Mouse (Mus musculus) ES-Bruce4 (cell line): Measurements from ENCODE around the gene Zcchc17. TPM values are rescaled to one million over a fixed set of nuclear protein-coding genes. Genes with fewer than 3 reads are reported as not detected.

Experiments used
- H3K27ac ChIP-seq: 2 replicates; pipeline ENCODE4 v1.5.1; 2012; ENCODE audit warnings: low read length, inconsistent platforms; ENCODE audit not compliant: insufficient read depth
- H3K27me3 ChIP-seq: 2 replicates; pipeline ENCODE4 v1.6.1; 2012; ENCODE audit warnings: mild to moderate bottlenecking, low read length, inconsistent platforms; ENCODE audit not compliant: control insufficient read depth, poor library complexity, insufficient read depth, severe bottlenecking
- H3K36me3 ChIP-seq: 2 replicates; pipeline ENCODE4 v1.6.1; 2012; ENCODE audit warnings: inconsistent platforms, mild to moderate bottlenecking, low read length, moderate library complexity; ENCODE audit not compliant: control insufficient read depth, poor library complexity, insufficient read depth, severe bottlenecking
- H3K4me1 ChIP-seq: one replicate; pipeline ENCODE4 v1.8.1; 2011; ENCODE audit warnings: low read length; ENCODE audit not compliant: control insufficient read depth, insufficient read depth
- H3K4me3 ChIP-seq: 2 replicates; pipeline ENCODE4 v1.5.1; 2011; ENCODE audit warnings: low read depth, mild to moderate bottlenecking, low read length
- H3K9ac ChIP-seq: 2 replicates; pipeline ENCODE4 v1.6.1; 2012; ENCODE audit warnings: low read depth, mild to moderate bottlenecking, inconsistent platforms; ENCODE audit not compliant: poor library complexity, severe bottlenecking
- H3K9me3 ChIP-seq: replicated peaks from 2 replicates; pipeline ENCODE4 v1.6.1; 2012; ENCODE audit warnings: mild to moderate bottlenecking, low read length, inconsistent platforms; ENCODE audit not compliant: control insufficient read depth, poor library complexity, insufficient read depth, severe bottlenecking
- CTCF ChIP-seq: IDR thresholded peaks from one replicate; pipeline ENCODE4 v1.8.1; 2011; ENCODE audit warnings: low read depth, low read length
- EP300 ChIP-seq: IDR thresholded peaks from 2 replicates; pipeline ENCODE4 v1.6.1; 2011; ENCODE audit warnings: low read depth, low read length; ENCODE audit not compliant: insufficient read depth
- POLR2A ChIP-seq: IDR thresholded peaks from one replicate; pipeline ENCODE4 v1.8.1; 2011; ENCODE audit warnings: low read length; ENCODE audit not compliant: insufficient read depth
- polyA plus RNA-seq: library from polyadenylated mRNA; stranded (reverse); fragments of >200 nt; gene quantifications from 2 replicates; pipeline ENCODE4 v1.2.4, GENCODE M21; 2011; ENCODE audit warnings: low read depth; ENCODE audit not compliant: missing spikeins, insufficient read depth, insufficient read length

The Zcchc17 gene
- polyA plus RNA-seq, 1 experiment = 25.1 TPM

DNA sequence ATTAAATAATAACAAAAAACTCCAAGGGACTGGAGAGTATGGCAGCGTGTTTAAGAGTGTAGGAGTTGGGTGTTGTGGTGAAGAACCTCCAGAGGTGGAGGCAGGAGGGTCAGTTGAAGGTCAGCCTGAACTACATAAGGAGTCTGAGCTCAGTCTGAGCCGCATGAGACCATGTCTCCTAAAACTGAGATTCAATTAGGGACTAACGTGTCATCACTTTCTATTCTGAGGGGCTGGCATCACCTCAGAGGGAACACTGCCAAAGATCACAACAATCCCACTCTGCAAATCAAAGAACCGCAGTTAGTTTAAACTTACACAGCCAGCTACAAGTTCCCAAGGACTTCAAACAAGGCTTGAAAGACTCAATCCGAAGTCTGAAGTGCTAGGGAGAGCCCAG is 36.1 kb downstream of the Zcchc17 start:
- Histone ChIP-seq H3K27ac (no peak overlapping the region), H3K4me1 (no peaks in the 10 kb centered on the region), H3K36me3 (peaks cover 14% of the 10 kb centered on the region; the same call in 1 of the 2 replicates), H3K9ac (no peak overlapping the region), H3K27me3 (no peaks in the 10 kb centered on the region), H3K4me3 (no peak overlapping the region), H3K9me3 (no peaks in the 10 kb centered on the region)
- TF ChIP-seq POLR2A = no peak
- TF ChIP-seq CTCF = no peak
- no peak for TF ChIP-seq EP300

DNA sequence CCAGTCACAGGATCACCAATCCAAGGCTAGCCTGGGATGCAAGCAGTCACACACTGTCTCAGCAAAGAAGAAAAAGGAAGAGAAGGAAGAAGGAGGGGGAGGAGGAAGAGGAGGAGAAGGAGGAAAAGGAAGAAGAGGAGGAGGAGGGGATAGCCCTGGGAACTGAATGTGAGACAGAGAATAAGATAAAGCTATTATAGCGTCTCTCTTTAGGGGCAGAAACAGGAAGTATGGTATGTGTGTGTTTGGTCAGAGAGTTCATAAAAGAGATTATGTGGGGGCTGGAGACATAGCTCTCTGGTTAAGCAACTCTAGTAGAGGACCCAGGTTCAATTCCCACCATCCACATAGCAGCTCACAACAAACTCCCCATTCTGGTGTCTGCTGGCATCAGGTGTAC is 36.6 kb downstream of the Zcchc17 start:
- Histone ChIP-seq H3K4me3 (no peak overlapping the region), H3K36me3 (peaks cover 12% of the 10 kb centered on the region; the same call in 1 of the 2 replicates), H3K27ac (no peak overlapping the region), H3K9ac (no peak overlapping the region), H3K9me3 (no peaks in the 10 kb centered on the region), H3K27me3 (no peaks in the 10 kb centered on the region), H3K4me1 (no peaks in the 10 kb centered on the region)
- TF ChIP-seq CTCF (no peak), POLR2A (no peak), EP300 (no peak)

DNA sequence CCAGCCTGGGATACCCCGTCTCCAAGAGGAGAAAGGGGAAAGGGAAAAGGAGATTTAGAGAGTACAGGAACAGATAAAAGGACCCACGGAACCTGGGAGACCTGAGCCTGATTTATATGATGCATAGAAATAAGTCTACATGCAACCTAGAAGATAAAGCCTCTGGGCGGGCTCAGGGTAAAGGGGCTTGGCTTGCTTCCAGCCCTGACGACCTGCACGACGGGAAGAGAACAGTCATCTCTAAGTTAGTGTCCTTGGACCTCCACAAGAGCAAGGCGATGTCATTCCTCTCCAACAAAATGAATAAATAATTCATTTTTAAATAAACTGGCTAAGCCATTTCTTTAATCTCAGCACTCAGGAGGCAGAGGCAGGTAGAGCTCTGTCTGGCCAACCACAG is 37.2 kb downstream of the Zcchc17 start:
- no peak overlapping the region for H3K4me3 ChIP-seq
- no peaks in the 10 kb centered on the region for H3K9me3 ChIP-seq
- H3K9ac ChIP-seq = no peak overlapping the region
- no peak overlapping the region for H3K27ac ChIP-seq
- TF ChIP-seq POLR2A (no peak), EP300 (no peak), CTCF (no peak)
- peaks cover 12% of the 10 kb centered on the region; the same call in 1 of the 2 replicates for H3K36me3 ChIP-seq
- H3K4me1 ChIP-seq = peaks cover 1% of the 10 kb centered on the region
- H3K27me3 ChIP-seq = no peaks in the 10 kb centered on the region

DNA sequence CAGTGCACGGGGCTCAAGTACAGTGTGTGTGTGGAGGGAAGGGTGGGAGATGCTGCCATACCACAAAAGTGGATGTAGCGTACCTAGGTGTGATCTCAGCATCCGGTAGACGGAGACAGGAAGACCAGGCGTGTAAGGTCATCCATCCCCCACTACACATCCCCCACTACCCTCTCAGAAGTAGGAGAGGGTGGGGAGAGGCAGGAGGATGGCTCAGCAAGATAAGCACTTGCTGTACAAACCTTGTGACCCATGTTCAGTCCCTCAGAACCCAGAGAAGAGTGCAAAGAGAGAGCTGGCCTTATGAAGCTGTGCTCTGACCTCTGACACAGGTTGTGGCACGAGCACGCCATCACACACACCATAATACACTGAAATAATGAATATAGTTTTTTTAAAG is 38.1 kb downstream of the Zcchc17 start:
- H3K27ac ChIP-seq = no peak overlapping the region
- H3K36me3 ChIP-seq = 0 out of 2 replicates have a peak, but pooled peaks cover 10% of the 10 kb centered on the region
- H3K9me3 ChIP-seq = no peaks in the 10 kb centered on the region
- H3K4me1 ChIP-seq = peaks cover 1% of the 10 kb centered on the region
- H3K4me3 ChIP-seq = no peak overlapping the region
- TF ChIP-seq CTCF (no peak), EP300 (no peak), POLR2A (no peak)
- no peak overlapping the region for H3K9ac ChIP-seq
- H3K27me3 ChIP-seq = no peaks in the 10 kb centered on the region

DNA sequence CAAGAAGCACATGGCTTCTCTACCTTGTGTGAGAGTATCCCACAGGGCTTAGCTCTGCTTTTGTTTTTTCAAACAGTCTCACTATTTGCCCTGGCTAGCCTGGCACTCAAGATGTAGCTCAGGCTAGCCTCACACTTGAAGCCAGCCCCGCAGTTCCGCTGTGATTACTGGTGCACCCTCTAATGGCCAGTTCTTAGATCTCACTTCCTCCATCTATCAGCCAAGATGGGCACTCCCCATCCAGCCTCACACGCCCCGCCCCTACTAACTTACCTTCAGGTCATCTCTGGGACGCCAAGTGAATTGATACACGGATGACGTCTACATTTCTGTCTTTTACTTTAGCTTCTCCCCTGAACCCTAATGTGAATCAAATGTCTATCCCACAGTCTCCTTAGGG is 40.2 kb downstream of the Zcchc17 start:
- Histone ChIP-seq H3K27ac (no peak overlapping the region), H3K9me3 (no peaks in the 10 kb centered on the region), H3K4me3 (no peak overlapping the region), H3K36me3 (peaks cover 15% of the 10 kb centered on the region), H3K27me3 (no peaks in the 10 kb centered on the region), H3K4me1 (peaks cover 1% of the 10 kb centered on the region), H3K9ac (no peak overlapping the region)
- TF ChIP-seq CTCF = peak; percentile 51
- no peak for TF ChIP-seq EP300
- TF ChIP-seq POLR2A = no peak

DNA sequence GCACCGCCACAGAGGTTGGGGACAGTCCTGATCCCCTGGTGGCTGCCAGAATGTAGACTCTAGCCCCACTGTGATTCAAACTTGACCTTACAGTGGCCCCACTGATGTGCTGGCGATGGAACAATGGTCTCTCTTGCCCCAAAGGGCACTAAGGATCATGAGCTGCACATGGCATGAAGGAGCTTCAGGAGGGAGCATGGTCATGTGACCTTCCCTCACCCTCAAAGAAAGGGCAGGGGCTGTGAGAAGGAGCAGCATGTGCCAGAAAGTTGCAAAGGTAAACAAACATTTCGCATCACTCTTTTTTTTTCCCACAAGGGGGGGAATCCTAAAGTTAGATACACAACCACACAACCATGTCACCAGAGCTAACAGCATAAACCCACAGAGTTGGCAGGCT is 41.6 kb downstream of the Zcchc17 start:
- Histone ChIP-seq H3K27me3 (no peaks in the 10 kb centered on the region), H3K9ac (no peak overlapping the region), H3K4me1 (peaks cover 1% of the 10 kb centered on the region), H3K4me3 (no peak overlapping the region), H3K9me3 (no peaks in the 10 kb centered on the region), H3K36me3 (peaks cover 30% of the 10 kb centered on the region), H3K27ac (no peak overlapping the region)
- TF ChIP-seq EP300 (no peak), CTCF (no peak), POLR2A (no peak)
